Mouse (Mus musculus): Measurements from ENCODE around the gene Tnip1.

GRCm38 (mm10) chr11:54998708-54999107 is 36.0 kb upstream of the Tnip1 start:
- TF ChIP-seq JUN (IDR thresholded peaks at IDR 0.05; ENCODE audit: insufficient read depth, low read depth, low read length) (no peak), HCFC1 (IDR thresholded peaks at IDR 0.05; ENCODE audit: low read depth, low read length) (no peak), UBTF (IDR thresholded peaks at IDR 0.05; ENCODE audit: low read depth, low read length) (no peak), ZC3H11A (IDR thresholded peaks at IDR 0.05; ENCODE audit: low read depth, low read length) (no peak), POLR2A (IDR thresholded peaks at IDR 0.05; ENCODE audit: low read depth, low read length) (no peak; the same call in 1 of the 2 replicates), ZMIZ1 (IDR thresholded peaks at IDR 0.05; ENCODE audit: low read depth, low read length) (no peak), USF1 (IDR thresholded peaks at IDR 0.05; ENCODE audit: low read depth, low read length) (no peak), SIN3A (IDR thresholded peaks at IDR 0.05; ENCODE audit: low read length) (no peak)
